Mouse (Mus musculus) ES-Bruce4 (cell line): Measurements from ENCODE around the gene Zfp280b. TPM values are rescaled to one million over a fixed set of nuclear protein-coding genes. Genes with fewer than 3 reads are reported as not detected.
A peak's percentile ranks its signal among the peaks of the same experiment; 100 is the strongest.
"Not testable (repeated sequence)": the region's sequence is repeated elsewhere in the genome, so short reads cannot be mapped to it uniquely, and the experiment has no call there.

Source experiments
- H3K27ac ChIP-seq: 2 replicates; pipeline ENCODE4 v1.5.1; 2012; ENCODE audit warnings: low read length, inconsistent platforms; ENCODE audit not compliant: insufficient read depth
- H3K27me3 ChIP-seq: 2 replicates; pipeline ENCODE4 v1.6.1; 2012; ENCODE audit warnings: mild to moderate bottlenecking, low read length, inconsistent platforms; ENCODE audit not compliant: control insufficient read depth, poor library complexity, insufficient read depth, severe bottlenecking
- H3K36me3 ChIP-seq: 2 replicates; pipeline ENCODE4 v1.6.1; 2012; ENCODE audit warnings: inconsistent platforms, mild to moderate bottlenecking, low read length, moderate library complexity; ENCODE audit not compliant: control insufficient read depth, poor library complexity, insufficient read depth, severe bottlenecking
- H3K4me1 ChIP-seq: one replicate; pipeline ENCODE4 v1.8.1; 2011; ENCODE audit warnings: low read length; ENCODE audit not compliant: control insufficient read depth, insufficient read depth
- H3K4me3 ChIP-seq: 2 replicates; pipeline ENCODE4 v1.5.1; 2011; ENCODE audit warnings: low read depth, mild to moderate bottlenecking, low read length
- H3K9ac ChIP-seq: 2 replicates; pipeline ENCODE4 v1.6.1; 2012; ENCODE audit warnings: low read depth, mild to moderate bottlenecking, inconsistent platforms; ENCODE audit not compliant: poor library complexity, severe bottlenecking
- H3K9me3 ChIP-seq: replicated peaks from 2 replicates; pipeline ENCODE4 v1.6.1; 2012; ENCODE audit warnings: mild to moderate bottlenecking, low read length, inconsistent platforms; ENCODE audit not compliant: control insufficient read depth, poor library complexity, insufficient read depth, severe bottlenecking
- CTCF ChIP-seq: IDR thresholded peaks from one replicate; pipeline ENCODE4 v1.8.1; 2011; ENCODE audit warnings: low read depth, low read length
- EP300 ChIP-seq: IDR thresholded peaks from 2 replicates; pipeline ENCODE4 v1.6.1; 2011; ENCODE audit warnings: low read depth, low read length; ENCODE audit not compliant: insufficient read depth
- POLR2A ChIP-seq: IDR thresholded peaks from one replicate; pipeline ENCODE4 v1.8.1; 2011; ENCODE audit warnings: low read length; ENCODE audit not compliant: insufficient read depth
- polyA plus RNA-seq: library from polyadenylated mRNA; stranded (reverse); fragments of >200 nt; gene quantifications from 2 replicates; pipeline ENCODE4 v1.2.4, GENCODE M21; 2011; ENCODE audit warnings: low read depth; ENCODE audit not compliant: missing spikeins, insufficient read depth, insufficient read length

Zfp280b gene
- 59.7 and 63.2 TPM in 2 replicates for polyA plus RNA-seq

GRCm38 (mm10) chr10:76032402-76033118 lies at the start of gene Zfp280b:
Gene Zfp280b (plus strand): TSS chr10:76032650.
- no peaks in the 10 kb centered on the region for H3K27me3 ChIP-seq
- H3K9me3 ChIP-seq, result no peaks in the 10 kb centered on the region
- TF ChIP-seq EP300 (0 out of 2 replicates have a peak, but pooled peaks have one; percentile 33), CTCF (peak; percentile 38), POLR2A (peak; percentile 18)
- peak within 1 kb of the TSS; percentile 97 for H3K9ac ChIP-seq
- peaks cover 1% of the 10 kb centered on the region for H3K4me1 ChIP-seq
- peak within 1 kb of the TSS; percentile 92 for H3K27ac ChIP-seq
- H3K4me3 ChIP-seq, result peak within 1 kb of the TSS; percentile 93
- peaks cover 18% of the 10 kb centered on the region for H3K36me3 ChIP-seq

- Histone ChIP-seq H3K27ac (no peak overlapping the region), H3K4me3 (no peak overlapping the region), H3K9ac (no peak overlapping the region), H3K9me3 (no peaks in the 10 kb centered on the region), H3K36me3 (no peaks in the 10 kb centered on the region), H3K4me1 (no peaks in the 10 kb centered on the region), H3K27me3 (no peaks in the 10 kb centered on the region)
- TF ChIP-seq EP300 (no peak), CTCF (no peak), POLR2A (no peak)
These were observed 41.9 kb upstream of the Zfp280b start for GRCm38 (mm10) chr10:75990430-75991042.

GRCm38 (mm10) chr10:75993616-75994240 lies 38.7 kb upstream of the Zfp280b start:
- Histone ChIP-seq H3K36me3 (no peaks in the 10 kb centered on the region), H3K9ac (no peak overlapping the region), H3K9me3 (no peaks in the 10 kb centered on the region), H3K27me3 (no peaks in the 10 kb centered on the region), H3K4me3 (peak overlapping the region; percentile 17), H3K27ac (no peak overlapping the region), H3K4me1 (no peaks in the 10 kb centered on the region)
- no peak for TF ChIP-seq POLR2A
- no peak for TF ChIP-seq CTCF
- TF ChIP-seq EP300, result no peak

DNA sequence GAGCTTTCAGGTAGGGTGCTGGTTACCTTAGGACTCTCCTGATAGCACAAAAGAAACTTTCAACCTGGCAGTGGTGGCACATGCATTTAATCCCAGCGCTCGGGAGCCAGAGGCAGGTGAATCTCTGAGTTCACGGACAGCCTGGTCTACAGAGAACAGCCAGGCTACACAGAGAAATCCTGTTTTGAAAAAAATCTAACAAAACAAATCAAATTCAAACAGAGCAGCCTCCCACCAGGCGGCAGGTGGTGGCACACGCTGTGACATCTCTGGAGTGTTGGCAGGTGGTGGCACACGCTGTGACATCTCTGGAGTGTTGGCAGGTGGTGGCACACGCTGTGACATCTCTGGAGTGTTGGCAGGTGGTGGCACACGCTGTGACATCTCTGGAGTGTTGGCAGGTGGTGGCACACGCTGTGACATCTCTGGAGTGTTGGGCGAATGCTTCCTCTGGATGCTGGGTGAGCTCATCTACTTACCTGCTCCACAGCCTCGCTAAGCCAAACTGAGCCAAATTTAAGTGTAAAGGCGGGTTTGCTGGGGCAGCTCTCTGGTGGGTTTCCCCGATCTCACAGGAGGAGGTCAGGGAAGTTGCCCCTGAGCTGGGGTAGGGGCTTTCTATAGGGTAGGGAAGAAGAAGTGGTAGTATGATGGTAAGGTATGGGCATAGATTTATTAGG lies 37.8 kb upstream of the Zfp280b start:
- H3K27me3 ChIP-seq, H3K4me3 ChIP-seq, H3K4me1 ChIP-seq, H3K27ac ChIP-seq, H3K9ac ChIP-seq, H3K9me3 ChIP-seq, H3K36me3 ChIP-seq: not testable (repeated sequence)

DNA sequence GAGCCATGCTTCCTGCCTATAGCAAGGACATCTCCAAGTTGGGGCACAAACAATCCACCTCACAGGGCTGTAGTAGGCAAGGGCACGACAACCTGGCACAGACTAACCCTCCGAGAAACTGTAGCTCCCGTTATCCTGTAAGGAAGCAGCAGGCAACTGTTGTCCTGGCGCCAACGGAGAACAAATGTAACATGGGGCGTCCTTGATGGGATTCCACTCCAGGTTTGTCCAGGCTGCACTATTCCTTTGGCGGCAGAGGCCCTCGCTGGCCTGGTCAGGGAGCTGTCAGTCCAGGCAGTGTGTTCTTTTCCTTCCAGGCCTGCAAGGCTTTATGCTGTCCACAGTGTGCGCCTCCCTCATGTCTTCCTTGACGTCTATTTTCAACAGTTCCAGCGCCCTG lies 37.0 kb upstream of the Zfp280b start:
- Histone ChIP-seq H3K9ac (no peak overlapping the region), H3K4me3 (no peak overlapping the region), H3K27ac (no peak overlapping the region), H3K4me1 (peaks cover 2% of the 10 kb centered on the region), H3K27me3 (no peaks in the 10 kb centered on the region), H3K36me3 (no peaks in the 10 kb centered on the region), H3K9me3 (no peaks in the 10 kb centered on the region)
- no peak for TF ChIP-seq EP300
- TF ChIP-seq POLR2A, result no peak
- no peak for TF ChIP-seq CTCF

DNA sequence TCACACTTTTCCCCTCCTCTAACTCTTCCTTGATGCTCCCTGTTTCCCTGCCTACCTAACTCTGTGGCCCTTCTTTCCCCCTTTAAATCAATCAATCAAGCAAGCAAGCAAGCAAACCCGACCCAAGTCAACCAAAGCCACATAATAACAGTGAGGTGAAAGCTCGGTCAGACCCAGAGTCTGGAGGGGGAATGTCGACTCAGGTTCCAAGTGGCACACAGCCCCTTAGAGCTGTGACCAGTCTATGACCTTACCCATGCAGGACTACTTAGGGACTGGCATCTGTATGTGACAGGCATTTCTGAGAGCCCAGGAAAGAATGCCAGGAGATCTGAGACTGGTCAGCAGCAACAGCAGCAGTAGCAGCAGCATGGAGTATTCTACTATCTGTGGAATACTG lies 36.1 kb upstream of the Zfp280b start:
- no peaks in the 10 kb centered on the region for H3K9me3 ChIP-seq
- no peak overlapping the region for H3K9ac ChIP-seq
- TF ChIP-seq POLR2A (no peak), CTCF (no peak), EP300 (no peak)
- H3K27me3 ChIP-seq, result no peaks in the 10 kb centered on the region
- no peak overlapping the region for H3K4me3 ChIP-seq
- no peak overlapping the region for H3K27ac ChIP-seq
- H3K36me3 ChIP-seq, result no peaks in the 10 kb centered on the region
- peaks cover 2% of the 10 kb centered on the region for H3K4me1 ChIP-seq
